Mouse (Mus musculus): Measurements from ENCODE around the gene Lamtor2. TPM values are rescaled to one million over a fixed set of nuclear protein-coding genes. Genes with fewer than 3 reads are reported as not detected.
A peak's percentile ranks its signal among the peaks of the same experiment; 100 is the strongest.

Lamtor2 gene
- total RNA-seq, 1 experiment from 2014 or later: 150 TPM

DNA sequence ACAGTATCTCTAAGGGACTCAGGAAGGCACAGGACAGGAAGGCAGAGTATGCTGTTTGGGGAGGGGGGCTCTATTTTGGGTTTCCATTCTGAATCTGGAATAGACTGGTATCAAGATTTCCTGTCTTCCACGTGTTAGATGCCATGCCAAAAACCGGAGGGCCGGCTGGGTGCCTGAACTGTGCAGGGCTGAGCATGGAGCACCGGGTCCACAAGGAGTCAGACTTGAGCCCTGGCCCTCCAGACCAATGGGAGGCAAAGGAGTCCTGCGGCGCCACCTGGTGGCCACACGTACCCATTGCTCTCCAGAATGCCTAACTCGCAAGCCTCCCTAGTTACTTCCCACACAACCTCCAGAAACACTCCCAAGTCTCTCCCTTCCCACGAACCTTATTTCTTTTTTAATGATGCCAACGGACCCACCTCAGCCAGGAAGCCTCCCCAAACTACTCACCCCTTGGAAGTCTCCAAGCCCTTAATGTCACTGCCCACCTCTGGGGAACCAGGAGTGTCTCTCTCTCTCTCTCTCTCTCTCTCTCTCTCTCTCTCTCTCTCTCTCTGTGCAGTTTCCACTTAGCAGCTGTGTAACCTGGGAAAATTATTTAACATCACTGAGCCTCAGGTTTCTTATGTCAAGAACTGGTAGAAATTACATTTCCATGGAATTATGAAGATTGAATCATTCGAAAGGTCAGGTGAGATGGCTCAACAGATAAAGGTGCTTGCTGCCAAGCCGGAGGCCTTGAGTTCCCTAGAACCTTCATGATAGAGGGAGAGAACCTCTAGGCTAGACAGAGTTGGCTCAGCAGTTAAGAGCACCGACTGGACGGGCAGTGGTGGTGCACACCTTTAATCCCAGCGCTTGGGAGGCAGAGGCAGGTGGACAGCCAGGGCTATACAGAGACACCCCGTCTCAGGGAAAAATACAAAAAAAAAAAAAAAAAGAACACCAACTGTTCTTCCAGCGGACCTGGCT lies 26.4 kb downstream of the Lamtor2 start:
- DNase-seq: peak; percentile 86

GRCm38 (mm10) chr3:88525021-88525420 lies 27.9 kb downstream of the Lamtor2 start:
- no peak for DNase-seq

GRCm38 (mm10) chr3:88523027-88523426 lies 29.8 kb downstream of the Lamtor2 start:
- DNase-seq: no peak

DNA sequence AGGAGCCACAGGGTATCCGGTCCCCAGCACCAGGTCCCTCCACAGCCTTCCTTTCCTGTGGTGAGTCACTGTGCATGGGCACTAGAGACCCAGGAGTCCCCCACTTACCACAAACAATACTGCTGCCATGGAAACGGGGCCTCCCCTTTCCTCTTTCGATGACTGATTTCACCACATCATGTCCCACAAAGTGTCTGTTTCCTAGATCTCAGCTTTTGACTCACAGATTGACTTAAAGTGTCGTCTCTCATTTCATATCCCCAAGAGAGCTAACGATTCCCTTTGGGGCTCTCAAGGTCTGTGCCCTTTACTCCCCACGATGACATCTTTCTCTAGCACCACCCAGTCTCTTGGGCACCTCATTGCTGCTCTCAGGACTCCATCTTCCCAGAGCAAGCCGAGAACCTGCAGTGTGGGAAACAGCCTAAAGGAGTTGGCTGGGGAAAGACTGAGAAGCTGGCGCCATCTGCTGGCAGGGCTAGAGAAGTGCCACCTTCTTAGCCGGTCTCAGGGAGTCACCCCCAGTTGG lies 31.0 kb downstream of the Lamtor2 start:
- peak; percentile 80 for DNase-seq

DNA sequence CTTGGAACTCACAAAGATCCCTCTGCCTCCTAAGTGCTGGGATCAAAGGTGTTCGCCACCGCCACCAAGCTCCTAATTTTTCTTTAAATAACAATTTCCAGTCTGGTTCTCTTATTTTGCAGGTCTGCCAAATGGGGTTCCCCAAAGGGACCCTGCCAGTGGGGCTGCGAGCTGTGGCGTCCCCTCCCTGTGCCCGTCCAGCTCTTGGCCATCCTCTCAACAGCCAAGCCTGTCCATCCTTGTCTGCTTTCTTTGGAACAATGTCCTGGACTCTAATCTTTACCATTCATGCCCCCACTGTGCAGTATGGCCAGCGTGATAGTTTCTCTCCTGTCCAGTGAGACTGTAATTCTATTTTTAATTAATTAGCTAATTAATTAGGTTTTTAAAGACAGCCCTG lies 31.7 kb downstream of the Lamtor2 start:
- DNase-seq: no peak

DNA sequence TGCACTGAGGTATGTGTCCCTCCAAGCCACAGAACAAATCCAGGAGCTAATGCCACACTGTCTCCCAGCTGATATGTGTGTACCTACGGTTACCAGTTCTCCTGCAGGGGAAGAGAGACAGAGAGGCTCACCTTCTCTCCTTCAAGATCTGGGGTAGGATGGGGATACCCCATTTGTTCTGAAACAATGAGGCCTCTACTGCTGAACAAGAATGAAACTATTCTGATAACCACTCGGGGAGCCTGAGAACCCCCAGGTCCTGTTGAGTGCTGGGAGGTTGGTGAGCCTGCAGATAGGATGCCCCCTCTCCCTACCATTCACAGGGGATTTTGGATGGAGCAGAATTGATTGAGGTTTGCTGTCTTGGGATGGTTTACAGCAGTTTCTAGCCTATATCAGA lies 32.8 kb downstream of the Lamtor2 start:
- DNase-seq: no peak

GRCm38 (mm10) chr3:88518411-88518810 lies 34.5 kb downstream of the Lamtor2 start:
- DNase-seq: no peak

GRCm38 (mm10) chr3:88516407-88516806 lies 36.5 kb downstream of the Lamtor2 start:
- no peak for DNase-seq

- DNase-seq: no peak
Measured at GRCm38 (mm10) chr3:88515095-88515386, 37.8 kb downstream of the Lamtor2 start.

GRCm38 (mm10) chr3:88514231-88515094 lies 38.4 kb downstream of the Lamtor2 start:
- DNase-seq: no peak

DNA sequence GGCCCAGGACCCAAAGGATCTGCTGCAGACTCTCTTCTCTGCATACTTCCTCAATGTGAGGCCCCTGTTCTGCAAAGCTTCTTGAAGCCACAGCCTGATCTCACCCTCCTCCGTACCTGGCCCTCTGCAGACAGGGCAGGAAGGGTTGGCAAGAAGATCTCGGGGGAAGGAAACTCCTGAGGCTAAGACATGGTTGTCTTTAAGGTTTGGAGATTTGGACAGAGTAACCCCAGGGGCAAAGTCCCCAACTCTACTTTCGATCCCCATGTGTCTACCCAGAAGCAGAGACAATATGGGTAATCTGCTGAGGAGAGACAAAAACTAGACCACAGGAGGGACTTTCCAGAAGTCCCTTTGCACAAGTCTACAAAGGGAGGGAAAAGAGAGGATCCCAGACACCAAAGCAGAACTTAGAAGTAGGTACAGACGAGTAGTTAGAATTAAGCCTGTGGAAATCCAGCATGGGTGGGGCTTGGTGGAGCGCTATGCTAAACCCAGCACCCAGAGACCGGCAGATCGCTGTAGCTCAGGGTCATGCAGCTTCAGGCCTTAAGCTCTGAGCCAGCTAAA lies 39.2 kb downstream of the Lamtor2 start:
- DNase-seq: no peak

DNA sequence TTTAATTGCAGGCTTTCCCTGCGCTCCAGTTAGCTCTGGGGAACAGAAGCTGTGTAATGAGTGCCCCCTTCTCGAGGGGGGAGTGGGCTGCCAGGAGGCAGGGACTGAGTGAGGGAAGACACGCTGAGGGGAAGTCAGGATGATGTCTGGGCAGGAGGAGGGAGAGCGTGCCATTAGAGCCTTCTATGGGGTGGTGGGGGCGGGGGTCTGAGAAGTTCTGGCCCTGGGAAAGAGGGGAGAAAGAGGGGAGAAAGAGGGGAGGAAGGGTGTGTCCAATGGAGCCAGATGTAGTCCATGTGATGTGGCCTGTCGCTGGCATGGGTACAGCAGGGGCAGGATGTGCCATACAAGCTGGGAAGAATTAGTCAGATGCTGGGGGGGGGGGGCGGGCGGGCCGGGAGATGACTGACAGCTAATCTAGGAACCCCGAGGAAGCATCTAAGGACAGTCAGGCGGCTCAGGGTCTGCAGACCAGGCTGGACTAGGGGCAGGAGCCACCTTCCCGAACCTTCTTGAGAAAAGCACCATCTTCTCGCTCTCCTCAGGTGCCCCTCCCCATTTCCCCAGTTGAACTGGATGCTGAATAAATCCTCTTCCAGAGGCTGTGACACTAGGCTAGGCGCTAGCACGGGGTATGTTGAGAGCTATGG lies 39.9 kb downstream of the Lamtor2 start:
- DNase-seq: peak; percentile 55

DNA sequence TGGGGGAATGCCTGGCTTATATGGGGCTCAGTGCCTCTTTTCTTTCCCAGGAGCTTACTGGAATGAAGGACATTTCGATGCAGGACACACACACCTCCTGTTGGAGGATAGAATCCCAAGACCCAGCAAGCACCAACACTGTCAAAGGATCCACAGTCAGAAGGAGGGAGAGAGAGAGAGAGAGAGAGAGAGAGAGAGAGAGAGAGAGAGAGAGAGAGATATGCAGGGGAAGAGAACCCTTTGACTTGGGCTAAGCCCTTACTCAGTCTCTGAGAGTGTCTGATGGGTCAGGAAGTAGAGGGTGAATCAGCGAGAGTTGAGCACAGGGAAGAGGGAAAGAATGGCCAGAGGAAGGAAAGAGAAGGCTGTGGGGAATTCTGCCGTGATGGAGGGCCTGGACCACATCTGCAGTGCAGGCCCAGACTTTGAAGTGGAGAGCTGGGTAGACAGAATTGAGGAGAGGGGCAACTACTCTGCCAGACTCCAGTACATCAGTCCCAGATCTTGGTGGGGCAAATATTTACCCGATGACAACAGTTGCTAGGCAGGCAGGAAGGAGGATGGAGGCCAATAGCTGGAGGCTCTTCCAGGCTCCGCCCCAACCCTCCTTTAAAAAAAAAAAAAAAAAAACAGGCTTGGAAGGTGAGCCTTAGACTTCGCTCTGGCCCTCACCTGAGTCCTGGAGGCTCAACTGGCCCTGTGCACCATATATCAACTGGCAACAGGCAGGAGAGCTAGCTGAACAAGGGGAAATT lies 40.6 kb downstream of the Lamtor2 start:
- no peak for DNase-seq

DNA sequence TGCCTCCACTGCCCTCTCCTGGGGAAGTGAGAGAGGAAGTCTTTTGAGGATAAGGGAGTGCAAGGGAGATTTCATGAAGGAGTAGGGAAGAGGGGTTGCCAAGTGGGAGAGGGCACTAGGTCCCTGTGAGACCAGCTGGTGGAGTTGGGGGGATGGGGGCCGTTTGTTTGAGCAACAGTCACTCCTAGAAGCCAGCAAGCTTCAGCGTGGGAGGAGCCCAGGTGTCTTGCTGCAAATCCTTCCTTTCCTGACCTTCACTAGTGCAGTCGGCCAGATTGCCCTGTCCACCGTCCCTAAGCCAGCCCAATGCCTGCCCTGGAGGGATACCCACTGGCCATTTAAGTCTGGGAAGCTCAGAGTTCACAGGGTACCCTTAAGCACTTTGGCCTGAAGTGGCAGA lies 41.3 kb downstream of the Lamtor2 start:
- DNase-seq: no peak

DNA sequence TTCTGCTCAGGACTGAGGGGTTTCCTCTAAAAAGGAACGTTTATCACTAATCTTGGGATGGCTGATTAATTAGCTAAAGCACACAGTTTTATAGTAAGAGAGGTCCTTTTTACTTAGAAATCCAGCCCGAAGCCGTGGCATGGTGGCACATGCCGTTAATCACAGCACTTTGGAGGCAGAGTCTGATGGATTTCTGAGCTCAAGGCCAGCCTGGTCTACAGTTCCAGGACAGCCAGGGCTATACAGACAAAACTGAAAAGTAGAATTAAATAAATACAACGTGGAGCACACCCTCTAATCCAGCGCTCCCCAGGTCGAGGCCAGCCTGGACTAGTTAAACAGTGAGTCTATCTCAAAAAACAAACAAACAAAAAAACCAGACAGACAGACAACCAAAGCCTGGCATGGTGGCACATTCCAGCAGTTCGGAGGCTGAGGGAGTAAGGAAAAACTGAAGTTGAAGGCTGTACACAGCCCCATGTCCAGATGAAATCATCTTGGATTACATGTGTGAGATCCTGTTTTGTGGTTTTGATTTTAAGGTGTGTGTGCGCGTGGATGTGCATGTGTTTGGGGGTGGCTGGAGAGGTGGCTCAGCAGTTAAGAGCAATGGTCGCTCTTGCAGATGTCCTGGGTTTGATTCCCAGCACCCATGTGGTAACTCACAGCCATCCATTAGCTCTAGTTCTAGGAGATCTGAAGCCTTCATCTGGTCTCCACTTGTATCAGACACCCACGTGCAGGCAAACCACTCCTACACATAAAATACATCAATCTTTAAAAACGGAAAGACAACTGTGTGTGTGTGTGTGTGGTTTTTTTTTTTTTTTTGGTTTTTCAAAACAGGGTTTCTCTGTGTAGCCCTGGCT lies 42.2 kb downstream of the Lamtor2 start:
- no peak for DNase-seq

DNA sequence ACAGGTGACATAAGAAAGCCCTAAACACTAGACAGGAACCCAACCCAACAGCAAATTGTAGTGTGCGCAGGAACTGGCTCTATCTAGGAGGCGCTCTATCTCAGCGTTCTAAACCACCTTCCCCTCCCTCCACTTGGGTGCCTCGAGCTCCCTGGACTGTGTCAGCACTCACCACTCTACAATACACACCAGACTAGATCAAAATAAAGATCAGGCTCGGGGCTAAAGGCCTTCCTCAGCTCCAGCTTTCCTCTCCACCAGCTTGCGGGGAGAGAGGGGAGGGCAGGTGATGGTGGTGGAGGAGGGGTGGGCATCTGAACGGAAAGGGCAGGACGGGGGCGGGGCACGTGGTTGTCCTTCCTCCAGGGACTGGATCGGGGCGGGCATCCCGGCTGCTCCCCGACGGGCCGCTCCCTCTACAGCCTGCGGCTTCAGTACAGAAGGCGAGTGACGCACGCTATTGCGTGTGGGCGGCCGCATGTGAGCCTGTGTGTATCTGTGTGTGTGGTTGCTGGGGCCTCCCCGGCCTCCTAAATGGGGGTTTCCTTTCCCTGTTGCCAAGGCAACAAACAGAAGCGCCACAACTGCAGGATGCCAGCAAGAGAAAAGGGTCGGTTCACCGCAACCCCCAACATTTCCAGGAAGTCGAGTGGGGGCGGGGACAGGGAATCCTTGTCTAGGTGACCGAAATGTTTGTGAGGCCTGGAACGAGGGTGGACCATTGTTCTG lies 43.0 kb downstream of the Lamtor2 start, which contains the start of gene Lmna:
Gene Lmna (minus strand): TSS at position 265 of the 729 bp plus-strand sequence.
- DNase-seq: peak; percentile 98

DNA sequence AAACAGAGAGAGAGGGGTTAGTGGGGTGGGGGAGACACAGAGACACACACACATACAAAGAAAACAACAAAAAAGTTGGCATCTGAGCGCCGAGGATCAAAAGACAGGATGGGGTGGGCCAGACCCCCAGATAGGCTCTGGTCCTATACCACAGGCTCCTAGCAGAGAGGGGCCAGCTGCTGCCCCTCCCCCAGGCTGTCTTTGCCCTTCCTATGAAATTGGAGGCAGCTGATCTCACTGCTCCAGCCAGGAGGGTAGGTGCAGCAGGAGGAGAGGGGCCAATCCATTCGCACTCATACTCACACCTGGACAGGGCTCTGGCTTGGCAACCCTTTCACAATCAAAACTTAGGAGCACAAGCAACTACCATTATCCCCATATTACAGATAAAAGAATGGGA lies 43.6 kb downstream of the Lamtor2 start:
- DNase-seq: no peak

- DNase-seq: no peak
Measured at GRCm38 (mm10) chr3:88505765-88506164, 47.1 kb downstream of the Lamtor2 start.

DNA sequence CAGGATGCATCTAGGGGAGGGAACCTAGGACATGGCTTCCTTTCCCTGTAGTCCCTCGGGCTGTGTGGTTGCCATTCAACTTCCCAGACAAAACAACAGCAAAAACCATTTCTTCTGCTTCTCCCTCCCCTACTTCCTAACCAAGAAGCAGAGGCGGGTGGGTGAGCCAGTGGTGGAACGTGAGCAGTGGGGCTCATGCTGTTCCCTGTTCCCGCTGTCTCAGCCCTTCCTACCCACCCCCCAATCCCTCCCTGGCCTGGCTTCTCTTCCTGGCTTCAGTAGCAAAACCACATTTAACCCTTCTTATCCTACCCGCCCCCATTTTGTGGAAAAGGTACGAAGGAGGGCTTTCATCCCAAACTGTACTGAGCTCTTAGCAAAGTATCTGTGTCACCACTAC lies 47.8 kb downstream of the Lamtor2 start:
- no peak for DNase-seq

All from adrenal gland, postnatal 25 days (tissue).